Mouse (Mus musculus) v-Abl transformed pro-B cells (cell line): ENCODE measurements at regions not wholly inside any gene's neighbourhood (a gene's known extent, or its start where the extent isn't known, plus 50 kb on each side); places are given as distances from the start of the nearest gene placed in this dataset.

Experiments used
- in situ Hi-C, 2 experiments: fragments of 400-800 bp; cut with MboI; formaldehyde crosslinking; loops; one replicate each; pipeline ENCODE4 v1.15.1; 2025; ENCODE audit not compliant: unreplicated experiment in 2 of 2

GRCm38 (mm10) chr2:53850815-53851528, 234.4 kb downstream of the Rprm start:
- in situ Hi-C loops: no loop called here
